Mouse (Mus musculus): ENCODE data around the gene Galnt14.

DNA sequence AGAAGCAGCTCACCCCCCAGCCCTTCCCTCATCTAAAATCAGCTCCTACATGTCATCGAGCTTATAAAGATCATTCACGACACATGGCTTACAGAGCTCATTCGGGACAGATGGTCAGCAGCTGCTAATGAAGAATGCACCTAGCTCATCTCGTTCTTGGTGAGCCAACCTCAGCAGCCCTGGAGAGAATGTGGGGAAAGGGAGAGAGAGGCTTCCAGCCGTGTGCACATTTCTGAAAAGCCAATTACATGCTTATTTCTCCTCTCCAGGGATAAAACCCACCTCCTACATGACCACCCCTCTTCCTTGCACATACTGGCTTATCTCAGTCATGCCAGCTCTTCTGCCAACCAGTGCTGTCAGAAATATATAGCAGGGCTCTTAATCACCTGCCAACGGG, 110.3 kb downstream of the Galnt14 start:
- TF ChIP-seq POLR2A (IDR thresholded peaks at IDR 0.05; ENCODE audit: borderline replicate concordance, insufficient read depth, low read length) (no peak), CTCF (IDR thresholded peaks at IDR 0.05; ENCODE audit: borderline replicate concordance, insufficient read depth, low read depth, low read length) (no peak)

Data from cerebellum, adult 2 months (tissue).